Mouse (Mus musculus) spleen, adult 2 months (tissue): ENCODE results near the gene Timm17a.

ENCODE experiments used
- CTCF ChIP-seq: fragments of 200-500 bp; IDR thresholded peaks from 2 replicates; pipeline ENCODE4 v1.5.1; 2011; ENCODE audit warnings: mild to moderate bottlenecking, inconsistent platforms; ENCODE audit not compliant: insufficient read depth, insufficient read length, insufficient replicate concordance; ENCODE audit errors: extremely low read depth
- POLR2A ChIP-seq: fragments of 200-500 bp; IDR thresholded peaks from 2 replicates; pipeline ENCODE4 v1.6.1; 2011; ENCODE audit warnings: low read depth, low read length, inconsistent platforms

DNA sequence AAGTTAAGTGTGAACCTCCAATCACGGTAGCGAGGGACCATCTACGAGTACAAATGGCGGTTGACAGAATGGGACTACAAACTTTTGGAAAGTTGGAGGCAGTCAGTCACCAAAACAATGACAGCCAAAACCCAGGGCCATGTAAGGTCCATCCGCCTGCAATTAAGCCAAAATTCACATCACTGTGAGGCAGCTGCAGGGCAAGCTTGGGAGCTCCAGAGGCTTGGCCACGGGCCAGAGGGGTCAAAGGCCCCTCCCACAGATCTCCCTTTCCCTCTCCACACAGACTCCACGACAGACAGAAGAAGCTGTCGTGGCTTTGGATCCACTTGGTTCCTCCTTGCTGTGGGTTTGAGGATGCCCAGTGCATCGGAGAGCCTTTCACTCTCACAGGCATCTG, 50.3 kb downstream of the Timm17a start:
- no peak for TF ChIP-seq POLR2A
- no peak for TF ChIP-seq CTCF
